In the genomic region with DNA sequence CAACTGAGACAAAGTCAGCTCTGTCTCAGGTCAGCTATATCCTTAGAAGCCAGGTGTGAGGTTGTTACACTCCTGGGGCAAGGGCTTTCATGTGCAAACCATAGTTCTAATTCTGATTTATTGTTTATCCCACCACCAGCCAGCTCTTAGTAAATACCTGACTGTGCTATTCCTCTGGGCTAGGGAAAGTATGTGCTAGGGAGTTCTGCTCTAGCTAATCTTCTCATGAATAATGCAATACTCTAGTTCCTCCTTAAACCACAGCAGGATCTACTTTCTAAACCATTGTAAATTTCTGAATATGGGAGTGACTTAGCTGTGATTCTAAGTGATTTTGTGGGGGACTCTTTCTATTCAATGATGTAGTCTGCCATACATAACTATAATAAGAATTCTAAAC, we compare ENCODE assay signal across 24 mouse cellular contexts. TPM values are rescaled to one million over a fixed set of nuclear protein-coding genes. Genes with fewer than 3 reads are reported as not detected.
"Had no signal": no experiment of that assay in that cellular context is flagged by ENCODE, and none has a peak within 500 bp of the region (broad histone marks: within the 10 kb centered on the region; RNA-seq: fewer than 3 reads in every experiment).

No protein-coding gene starts in this region.

- H3K27ac ChIP-seq: gastrocnemius, adult 2 months; heart, embryonic 10.5 days; hindbrain, embryonic 10.5 days; hindbrain, embryonic 14.5 days; intestine, embryonic 15.5 days; layer of hippocampus, adult 2 months; limb, embryonic 13.5 days; limb, embryonic 15.5 days had no signal

- H3K9ac ChIP-seq: heart, embryonic 12.5 days; hindbrain, embryonic 14.5 days; intestine, embryonic 15.5 days; limb, embryonic 13.5 days; limb, embryonic 15.5 days had no signal

- H3K27me3 ChIP-seq: heart, embryonic 12.5 days; intestine, embryonic 15.5 days; limb, embryonic 13.5 days; limb, embryonic 15.5 days had no signal

- H3K4me2 ChIP-seq: heart, embryonic 12.5 days; hindbrain, embryonic 14.5 days; intestine, embryonic 15.5 days; limb, embryonic 13.5 days; limb, embryonic 15.5 days had no signal

- H3K4me3 ChIP-seq: gastrocnemius, adult 2 months; heart, embryonic 10.5 days; heart, embryonic 12.5 days; hindbrain, embryonic 10.5 days; intestine, embryonic 15.5 days; layer of hippocampus, adult 2 months; limb, embryonic 13.5 days; limb, embryonic 15.5 days had no signal

- H3K36me3 ChIP-seq: heart, embryonic 10.5 days; heart, embryonic 12.5 days; hindbrain, embryonic 10.5 days; intestine, embryonic 15.5 days; limb, embryonic 13.5 days; limb, embryonic 15.5 days had no signal

- H3K4me1 ChIP-seq: heart, embryonic 10.5 days; heart, embryonic 12.5 days; hindbrain, embryonic 10.5 days; intestine, embryonic 15.5 days; limb, embryonic 13.5 days; limb, embryonic 15.5 days had no signal

- DNase-seq: gastrocnemius, adult 2 months; gastrocnemius, postnatal 10 days; gastrocnemius, postnatal 25 days; heart, adult 18-20 months; heart, postnatal 10 days; heart, postnatal 4 days; kidney, adult 18-20 months; kidney, adult 8-10 months; kidney, postnatal 10 days; kidney, postnatal 25 days; kidney, postnatal 4 days; left cerebral cortex, postnatal 4 days had no signal

- ATAC-seq: hindbrain, embryonic 16.5 days; inflammation-experienced regulatory T-cells, adult 6 months had no signal

RNA-seq across cellular contexts. Expression of gene Zfp981, which starts 9.4 kb away (rescaled TPM):
- polyA plus RNA-seq: heart, embryonic 12.5 days; intestine, embryonic 15.5 days; intestine, postnatal 0 days; kidney, embryonic 14.5 days had no signal
